Mouse (Mus musculus): ENCODE measurements around the gene Ube2o. TPM values are rescaled to one million over a fixed set of nuclear protein-coding genes. Genes with fewer than 3 reads are reported as not detected.

Ube2o gene
- total RNA-seq, 2 experiments from 2014 or later: 20.8 to 29.8 TPM

- DNase-seq: peak; percentile 69
Observed at GRCm38 (mm10) chr11:116580711-116581375, 404 bp downstream of the Ube2o start.

GRCm38 (mm10) chr11:116580031-116580652, 1.1 kb downstream of the Ube2o start:
- DNase-seq: no peak

GRCm38 (mm10) chr11:116579280-116579679, 2.0 kb downstream of the Ube2o start:
- no peak for DNase-seq

GRCm38 (mm10) chr11:116575396-116575795, 5.9 kb downstream of the Ube2o start:
- peak; percentile 65 for DNase-seq

GRCm38 (mm10) chr11:116574982-116575381, 6.3 kb downstream of the Ube2o start:
- no peak for DNase-seq

- DNase-seq: no peak
Observed at GRCm38 (mm10) chr11:116574486-116574885, 6.8 kb downstream of the Ube2o start.

- DNase-seq: no peak
Observed at GRCm38 (mm10) chr11:116572756-116573543, 8.3 kb downstream of the Ube2o start.

GRCm38 (mm10) chr11:116571767-116572679, 9.2 kb downstream of the Ube2o start:
- DNase-seq: peak; percentile 78

- no peak for DNase-seq
Observed at GRCm38 (mm10) chr11:116570821-116571220, 10.4 kb downstream of the Ube2o start.

GRCm38 (mm10) chr11:116567531-116567930, 13.7 kb downstream of the Ube2o start:
- no peak for DNase-seq

GRCm38 (mm10) chr11:116565283-116566041, 15.8 kb downstream of the Ube2o start:
- no peak for DNase-seq

- DNase-seq: no peak
Observed at GRCm38 (mm10) chr11:116556308-116556707, 24.9 kb downstream of the Ube2o start.

GRCm38 (mm10) chr11:116555572-116555971, 25.7 kb downstream of the Ube2o start:
- DNase-seq: no peak

GRCm38 (mm10) chr11:116554171-116554878, 26.9 kb downstream of the Ube2o start:
- no peak for DNase-seq

- no peak for DNase-seq
Observed at GRCm38 (mm10) chr11:116552194-116552593, 29.1 kb downstream of the Ube2o start.

- DNase-seq: no peak
Observed at GRCm38 (mm10) chr11:116550748-116551147, 30.5 kb downstream of the Ube2o start.

GRCm38 (mm10) chr11:116549273-116550038, 31.8 kb downstream of the Ube2o start:
- DNase-seq: no peak

GRCm38 (mm10) chr11:116548780-116549179, 32.5 kb downstream of the Ube2o start:
- no peak for DNase-seq

- no peak for DNase-seq
Observed at GRCm38 (mm10) chr11:116547296-116548060, 33.8 kb downstream of the Ube2o start.

Data from adrenal gland, postnatal 10 days (tissue).